Mouse (Mus musculus): ENCODE measurements at regions not wholly inside any gene's neighbourhood (a gene's known extent, or its start where the extent isn't known, plus 50 kb on each side); places are given as distances from the start of the nearest gene placed in this dataset.

DNA sequence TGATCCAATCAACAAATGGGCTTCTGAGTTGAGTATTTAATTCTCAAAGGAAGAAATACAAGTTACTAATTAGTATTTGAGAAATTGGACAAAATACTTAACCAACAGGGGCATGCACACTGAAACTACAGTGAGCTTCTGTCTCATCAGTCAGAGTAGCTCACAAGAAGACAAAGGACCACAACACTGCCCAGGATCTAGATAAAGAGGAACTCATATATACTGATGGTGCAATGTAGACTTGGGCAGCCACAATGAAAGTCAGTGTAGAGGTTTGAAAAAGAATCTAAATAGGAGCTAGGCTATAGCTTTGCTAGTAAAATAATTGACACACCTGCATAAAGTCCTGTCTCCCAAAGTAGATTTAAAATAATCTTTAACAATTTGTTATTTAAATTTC is 198.5 kb downstream of the Ahr start:
- H3K27me3 ChIP-seq (ENCODE audit: control insufficient read depth, insufficient read depth, insufficient read length): no peaks in the 10 kb centered on the region
- no peaks in the 10 kb centered on the region for H3K79me3 ChIP-seq (ENCODE audit: low read depth)
- H3K36me3 ChIP-seq (ENCODE audit: control insufficient read depth, insufficient read depth): no peaks in the 10 kb centered on the region
- no peak overlapping the region for H3K4me3 ChIP-seq (ENCODE audit: insufficient read depth, poor library complexity, severe bottlenecking)
- no peak for TF ChIP-seq MYOD1 (IDR thresholded peaks at IDR 0.05; ENCODE audit: control insufficient read depth, insufficient read length, low read depth)
- no peak for TF ChIP-seq CTCF (IDR thresholded peaks at IDR 0.05; ENCODE audit: control insufficient read depth, insufficient read depth, insufficient read length)
- no peak for TF ChIP-seq FOSL1 (IDR thresholded peaks at IDR 0.05; ENCODE audit: insufficient read depth, low read length, poor library complexity, severe bottlenecking)
- TF ChIP-seq CEBPB (IDR thresholded peaks at IDR 0.05; ENCODE audit: low read depth): no peak
- no peak for TF ChIP-seq MYOG (IDR thresholded peaks at IDR 0.05; ENCODE audit: control insufficient read depth, extremely low read depth, insufficient read length)
- TF ChIP-seq MAX (IDR thresholded peaks at IDR 0.05): no peak
- no peak for TF ChIP-seq USF1 (IDR thresholded peaks at IDR 0.05; ENCODE audit: low read depth)
- no peaks in the 10 kb centered on the region for H3K79me2 ChIP-seq (ENCODE audit: control insufficient read depth, insufficient read depth)
- no peak overlapping the region for H3ac ChIP-seq (ENCODE audit: control insufficient read depth, insufficient read length, low read depth)

DNA sequence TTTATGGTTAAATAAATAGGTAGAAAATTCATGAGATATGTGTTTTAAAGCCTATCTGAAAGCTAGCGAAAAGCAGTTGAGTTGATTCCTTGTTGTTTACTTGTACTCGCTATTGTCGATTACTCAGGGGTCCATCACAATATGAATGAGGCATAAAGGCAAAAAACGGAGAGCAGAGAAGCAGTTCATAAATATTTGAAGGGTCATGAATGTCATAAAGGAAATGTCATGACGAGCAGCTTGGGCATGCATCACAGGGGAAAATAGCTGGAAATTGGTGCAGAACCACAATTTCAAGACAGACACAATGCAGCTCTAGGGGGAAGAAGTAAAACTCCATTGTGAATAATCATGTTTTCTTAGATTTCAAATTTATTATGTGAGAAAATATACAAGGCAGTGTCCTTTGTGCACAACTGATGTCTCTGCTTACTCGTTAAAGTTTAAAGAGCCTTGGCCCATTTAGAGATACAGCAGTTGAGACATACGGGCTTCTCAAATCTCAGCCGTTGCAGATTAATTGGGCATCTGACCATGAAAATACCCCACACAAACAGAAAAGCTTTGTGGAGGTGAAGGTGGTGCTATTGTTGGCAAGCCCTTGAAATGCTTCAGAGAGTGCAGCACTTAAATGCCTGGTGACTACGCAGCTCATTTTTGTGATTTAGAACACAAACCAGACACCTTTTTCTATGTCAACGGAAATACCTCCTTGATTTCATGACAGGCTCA is 200.3 kb downstream of the Ahr start:
- no peaks in the 10 kb centered on the region for H3K27me3 ChIP-seq (ENCODE audit: control insufficient read depth, insufficient read depth, insufficient read length)
- H3K79me2 ChIP-seq (ENCODE audit: control insufficient read depth, insufficient read depth): no peaks in the 10 kb centered on the region
- H3ac ChIP-seq (ENCODE audit: control insufficient read depth, insufficient read length, low read depth): no peak overlapping the region
- no peak overlapping the region for H3K4me3 ChIP-seq (ENCODE audit: insufficient read depth, poor library complexity, severe bottlenecking)
- no peaks in the 10 kb centered on the region for H3K79me3 ChIP-seq (ENCODE audit: low read depth)
- TF ChIP-seq FOSL1 (IDR thresholded peaks at IDR 0.05; ENCODE audit: insufficient read depth, low read length, poor library complexity, severe bottlenecking): no peak
- no peak for TF ChIP-seq MAX (IDR thresholded peaks at IDR 0.05)
- no peak for TF ChIP-seq MYOG (IDR thresholded peaks at IDR 0.05; ENCODE audit: control insufficient read depth, extremely low read depth, insufficient read length)
- TF ChIP-seq CTCF (IDR thresholded peaks at IDR 0.05; ENCODE audit: control insufficient read depth, insufficient read depth, insufficient read length): no peak
- TF ChIP-seq CEBPB (IDR thresholded peaks at IDR 0.05; ENCODE audit: low read depth): no peak
- H3K36me3 ChIP-seq (ENCODE audit: control insufficient read depth, insufficient read depth): no peaks in the 10 kb centered on the region

DNA sequence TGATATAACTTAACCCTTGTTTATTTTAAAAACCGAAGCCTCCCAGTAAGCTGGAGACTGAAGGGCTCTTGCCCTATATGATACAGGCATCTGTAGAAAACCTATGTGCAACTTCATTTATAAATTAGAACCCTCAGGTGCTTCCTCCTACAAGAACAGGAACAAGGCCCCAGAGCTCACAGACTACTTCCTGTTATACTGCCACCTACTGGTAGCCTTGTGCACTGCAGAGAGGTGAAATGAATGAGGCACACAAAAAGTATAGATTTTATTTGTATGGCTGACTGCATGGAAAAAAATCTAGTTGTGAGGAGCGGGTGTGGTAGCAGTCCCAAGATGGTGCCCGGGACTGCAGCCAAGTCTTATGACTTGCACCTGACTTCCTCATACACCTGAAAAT is 203.5 kb downstream of the Ahr start:
- H3K36me3 ChIP-seq (ENCODE audit: control insufficient read depth, insufficient read depth): no peaks in the 10 kb centered on the region
- H3K79me2 ChIP-seq (ENCODE audit: control insufficient read depth, insufficient read depth): no peaks in the 10 kb centered on the region
- no peaks in the 10 kb centered on the region for H3K79me3 ChIP-seq (ENCODE audit: low read depth)
- no peak overlapping the region for H3K4me3 ChIP-seq (ENCODE audit: insufficient read depth, poor library complexity, severe bottlenecking)
- H3ac ChIP-seq (ENCODE audit: control insufficient read depth, insufficient read length, low read depth): no peak overlapping the region
- TF ChIP-seq USF1 (IDR thresholded peaks at IDR 0.05; ENCODE audit: low read depth) (no peak), MYOG (IDR thresholded peaks at IDR 0.05; ENCODE audit: control insufficient read depth, extremely low read depth, insufficient read length) (no peak)
- H3K27me3 ChIP-seq (ENCODE audit: control insufficient read depth, insufficient read depth, insufficient read length): no peaks in the 10 kb centered on the region

DNA sequence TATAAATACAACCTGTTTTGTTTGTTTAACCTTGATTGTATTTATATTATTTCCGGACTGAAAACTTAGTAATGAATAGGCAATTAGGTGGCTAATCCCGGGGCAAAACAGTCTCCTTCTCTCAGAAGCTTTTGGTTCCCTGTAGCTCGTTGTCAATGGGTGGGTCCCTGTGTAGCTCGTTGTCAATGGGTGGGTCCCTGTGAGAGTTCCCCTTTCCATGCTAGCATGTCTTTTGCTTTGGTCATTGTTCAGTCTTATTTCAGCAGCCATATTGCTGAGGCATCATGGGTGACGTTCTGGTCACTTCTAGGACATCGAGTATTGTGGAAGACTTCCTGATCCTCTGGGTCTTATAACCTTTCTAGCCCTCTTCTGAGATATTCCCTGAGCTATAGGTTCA is 205.1 kb downstream of the Ahr start:
- Histone ChIP-seq H3ac (ENCODE audit: control insufficient read depth, insufficient read length, low read depth) (no peak overlapping the region), H3K79me2 (ENCODE audit: control insufficient read depth, insufficient read depth) (no peaks in the 10 kb centered on the region), H3K27me3 (ENCODE audit: control insufficient read depth, insufficient read depth, insufficient read length) (no peaks in the 10 kb centered on the region), H3K36me3 (ENCODE audit: control insufficient read depth, insufficient read depth) (no peaks in the 10 kb centered on the region), H3K4me3 (ENCODE audit: insufficient read depth, poor library complexity, severe bottlenecking) (no peak overlapping the region), H3K79me3 (ENCODE audit: low read depth) (no peaks in the 10 kb centered on the region)
- TF ChIP-seq MAX (IDR thresholded peaks at IDR 0.05): no peak
- TF ChIP-seq CTCF (IDR thresholded peaks at IDR 0.05; ENCODE audit: control insufficient read depth, insufficient read depth, insufficient read length): no peak
- TF ChIP-seq CEBPB (IDR thresholded peaks at IDR 0.05; ENCODE audit: low read depth): no peak
- no peak for TF ChIP-seq MYOD1 (IDR thresholded peaks at IDR 0.05; ENCODE audit: control insufficient read depth, insufficient read length, low read depth)
- TF ChIP-seq FOSL1 (IDR thresholded peaks at IDR 0.05; ENCODE audit: insufficient read depth, low read length, poor library complexity, severe bottlenecking): no peak
- no peak for TF ChIP-seq USF1 (IDR thresholded peaks at IDR 0.05; ENCODE audit: low read depth)
- TF ChIP-seq MYOG (IDR thresholded peaks at IDR 0.05; ENCODE audit: control insufficient read depth, extremely low read depth, insufficient read length): no peak

- no peaks in the 10 kb centered on the region for H3K79me2 ChIP-seq (ENCODE audit: control insufficient read depth, insufficient read depth)
- no peaks in the 10 kb centered on the region for H3K27me3 ChIP-seq (ENCODE audit: control insufficient read depth, insufficient read depth, insufficient read length)
- no peaks in the 10 kb centered on the region for H3K36me3 ChIP-seq (ENCODE audit: control insufficient read depth, insufficient read depth)
- H3K4me3 ChIP-seq (ENCODE audit: insufficient read depth, poor library complexity, severe bottlenecking): no peak overlapping the region
- H3K79me3 ChIP-seq (ENCODE audit: low read depth): no peaks in the 10 kb centered on the region
- H3ac ChIP-seq (ENCODE audit: control insufficient read depth, insufficient read length, low read depth): no peak overlapping the region
- TF ChIP-seq CTCF (IDR thresholded peaks at IDR 0.05; ENCODE audit: control insufficient read depth, insufficient read depth, insufficient read length) (no peak), MAX (IDR thresholded peaks at IDR 0.05) (no peak), CEBPB (IDR thresholded peaks at IDR 0.05; ENCODE audit: low read depth) (no peak), MYOD1 (IDR thresholded peaks at IDR 0.05; ENCODE audit: control insufficient read depth, insufficient read length, low read depth) (no peak), USF1 (IDR thresholded peaks at IDR 0.05; ENCODE audit: low read depth) (no peak), FOSL1 (IDR thresholded peaks at IDR 0.05; ENCODE audit: insufficient read depth, low read length, poor library complexity, severe bottlenecking) (no peak), MYOG (IDR thresholded peaks at IDR 0.05; ENCODE audit: control insufficient read depth, extremely low read depth, insufficient read length) (no peak)
Measured at GRCm38 (mm10) chr12:35319571-35319970, 215.3 kb downstream of the Ahr start.

GRCm38 (mm10) chr12:35317046-35317445 is 217.8 kb downstream of the Ahr start:
- no peaks in the 10 kb centered on the region for H3K79me2 ChIP-seq (ENCODE audit: control insufficient read depth, insufficient read depth)
- no peaks in the 10 kb centered on the region for H3K79me3 ChIP-seq (ENCODE audit: low read depth)
- no peak overlapping the region for H3K4me3 ChIP-seq (ENCODE audit: insufficient read depth, poor library complexity, severe bottlenecking)
- H3ac ChIP-seq (ENCODE audit: control insufficient read depth, insufficient read length, low read depth): no peak overlapping the region
- no peaks in the 10 kb centered on the region for H3K36me3 ChIP-seq (ENCODE audit: control insufficient read depth, insufficient read depth)
- TF ChIP-seq MAX (IDR thresholded peaks at IDR 0.05) (no peak), CTCF (IDR thresholded peaks at IDR 0.05; ENCODE audit: control insufficient read depth, insufficient read depth, insufficient read length) (no peak), USF1 (IDR thresholded peaks at IDR 0.05; ENCODE audit: low read depth) (no peak), CEBPB (IDR thresholded peaks at IDR 0.05; ENCODE audit: low read depth) (no peak), MYOD1 (IDR thresholded peaks at IDR 0.05; ENCODE audit: control insufficient read depth, insufficient read length, low read depth) (no peak), FOSL1 (IDR thresholded peaks at IDR 0.05; ENCODE audit: insufficient read depth, low read length, poor library complexity, severe bottlenecking) (no peak), MYOG (IDR thresholded peaks at IDR 0.05; ENCODE audit: control insufficient read depth, extremely low read depth, insufficient read length) (no peak)
- H3K27me3 ChIP-seq (ENCODE audit: control insufficient read depth, insufficient read depth, insufficient read length): no peaks in the 10 kb centered on the region
